Mouse (Mus musculus) lung, embryonic 14.5 days (tissue): ENCODE measurements around the gene Cul1. TPM values are rescaled to one million over a fixed set of nuclear protein-coding genes. Genes with fewer than 3 reads are reported as not detected.

Source experiments
- ATAC-seq: fragments of 200-750 bp; cut with Nextera tagmentation; 2 replicates; pipeline ENCODE4 v1.8.0; 2017; ENCODE audit warnings: mild to moderate bottlenecking, moderate TSS enrichment, moderate library complexity; ENCODE audit not compliant: insufficient read depth
- DNase-seq: peaks from one replicate; pipeline ENCODE4 v3.0.0-alpha.2; 2015
- H3K27ac ChIP-seq: fragments of 300-500 bp; sonication (generic); 2 replicates; pipeline ENCODE4 v1.5.1; 2014; ENCODE audit warnings: low read depth, mild to moderate bottlenecking, moderate library complexity
- H3K27me3 ChIP-seq: fragments of 300-500 bp; sonication (generic); 2 replicates; pipeline ENCODE4 v1.6.1; 2014; ENCODE audit warnings: low read length, control low read depth; ENCODE audit not compliant: insufficient read depth
- H3K36me3 ChIP-seq: fragments of 300-500 bp; sonication (generic); 2 replicates; pipeline ENCODE4 v1.6.1; 2014; ENCODE audit warnings: control low read depth; ENCODE audit not compliant: insufficient read depth
- H3K4me1 ChIP-seq: fragments of 300-500 bp; sonication (generic); 2 replicates; pipeline ENCODE4 v1.6.1; 2014; ENCODE audit warnings: antibody characterized with exemption, control low read depth; ENCODE audit not compliant: insufficient read depth
- H3K4me2 ChIP-seq: fragments of 300-500 bp; sonication (generic); 2 replicates; pipeline ENCODE4 v1.6.1; 2014; ENCODE audit warnings: mild to moderate bottlenecking
- H3K4me3 ChIP-seq: fragments of 300-500 bp; sonication (generic); 2 replicates; pipeline ENCODE4 v1.5.1; 2014; ENCODE audit warnings: low read depth, low read length
- H3K9ac ChIP-seq: fragments of 300-500 bp; sonication (generic); 2 replicates; pipeline ENCODE4 v1.6.1; 2014
- H3K9me3 ChIP-seq: fragments of 300-500 bp; sonication (generic); 2 replicates; pipeline ENCODE4 v1.6.1; 2016; ENCODE audit warnings: low read depth, low read length, control low read depth
- CTCF ChIP-seq: IDR thresholded peaks from 2 replicates; pipeline ENCODE4 v1.5.1; 2016; ENCODE audit warnings: antibody characterized with exemption, low read depth
- WGBS: fragments of 180-500 bp; shearing (Covaris S2); extraction: QIAGEN DNeasy Blood & Tissue Kit; methylation state at CpG from one replicate; pipeline ENCODE4 v1.1.7; 2014; 5-methylcytosine and 5-hydroxymethylcytosine counted together
- polyA plus RNA-seq: library from polyadenylated mRNA; unstranded; fragments of >200 nt; fragmentation: Nextera tagmentation; extraction: Ambion mirVana; gene quantifications from 2 replicates; pipeline ENCODE4 v1.2.1, GENCODE M21; 2014

Gene Cul1
- polyA plus RNA-seq, 1 experiment from 2014 or later, result 155 TPM

- 88% methylated on average over 1 of the region's 1 CpGs for WGBS
- ATAC-seq, result no peak
- TF ChIP-seq CTCF, result no peak
- no peak overlapping the region for H3K27ac ChIP-seq
- no peak overlapping the region for H3K9ac ChIP-seq
- no peaks in the 10 kb centered on the region for H3K27me3 ChIP-seq
- no peaks in the 10 kb centered on the region for H3K9me3 ChIP-seq
- no peak for DNase-seq
- H3K36me3 ChIP-seq, result peaks cover 70% of the 10 kb centered on the region
- H3K4me2 ChIP-seq, result no peak overlapping the region
- no peak overlapping the region for H3K4me3 ChIP-seq
- H3K4me1 ChIP-seq, result no peaks in the 10 kb centered on the region
These were observed 112.3 kb downstream of the Cul1 start for GRCm38 (mm10) chr6:47565326-47566035.

- H3K36me3 ChIP-seq, result peaks cover 57% of the 10 kb centered on the region
- H3K4me1 ChIP-seq, result no peaks in the 10 kb centered on the region
- 81% methylated on average over 2 of the region's 2 CpGs for WGBS
- H3K27ac ChIP-seq, result no peak overlapping the region
- no peak overlapping the region for H3K4me2 ChIP-seq
- H3K9me3 ChIP-seq, result no peaks in the 10 kb centered on the region
- H3K4me3 ChIP-seq, result no peak overlapping the region
- H3K9ac ChIP-seq, result no peak overlapping the region
- no peak for ATAC-seq
- no peak for TF ChIP-seq CTCF
- H3K27me3 ChIP-seq, result no peaks in the 10 kb centered on the region
- no peak for DNase-seq
These were observed 119.7 kb downstream of the Cul1 start for GRCm38 (mm10) chr6:47572887-47573286.

Other genes with a start within 250 kb of the Cul1 start
- gene Ezh2, start 141.9 kb downstream of the Cul1 start, polyA plus RNA-seq, result 102 TPM in 2 replicates